Mouse (Mus musculus): ENCODE data around the gene Tfb1m.

Tfb1m gene

GRCm38 (mm10) chr17:3557331-3558311 lies at the start of gene Tfb1m:
Gene Tfb1m (minus strand): TSS chr17:3557781.
- peak; percentile 96 to 97 for DNase-seq (ENCODE audit: low spot score in 2 of 2)

DNA sequence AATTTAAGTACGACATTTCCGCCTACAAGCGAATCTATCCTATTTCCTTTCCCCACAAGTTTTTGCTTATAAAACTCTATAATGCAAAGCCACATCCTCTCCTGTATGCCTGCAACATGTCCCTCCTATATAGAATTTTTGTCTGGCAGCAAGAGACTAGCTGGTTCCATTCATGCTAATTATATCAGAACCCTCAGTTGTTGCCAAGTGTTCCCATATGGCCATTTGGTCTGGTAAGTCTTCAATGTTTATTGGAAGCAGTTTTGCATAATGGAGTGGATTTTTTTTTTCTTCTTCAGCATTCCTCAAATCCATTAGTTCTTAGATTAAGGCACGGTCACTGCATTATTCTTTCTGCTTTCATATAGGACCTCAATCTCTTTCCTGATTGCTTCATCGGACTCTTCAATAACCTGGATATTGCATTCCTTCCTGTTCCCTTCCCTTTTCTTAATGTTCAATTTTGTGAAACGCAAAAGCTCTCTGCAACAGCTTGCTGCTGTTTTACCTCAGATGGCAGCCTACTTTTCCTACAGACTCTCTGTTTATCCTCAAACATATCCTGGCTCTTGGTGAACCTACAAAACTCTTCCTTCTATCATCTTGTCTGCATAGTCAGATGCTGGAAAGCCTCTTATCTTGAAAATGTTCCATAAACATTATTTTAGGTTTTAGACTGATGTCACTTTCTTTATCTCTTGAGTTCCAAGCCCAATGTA lies 45.5 kb upstream of the Tfb1m start:
- no peak for DNase-seq (ENCODE audit: low spot score in 2 of 2)

DNA sequence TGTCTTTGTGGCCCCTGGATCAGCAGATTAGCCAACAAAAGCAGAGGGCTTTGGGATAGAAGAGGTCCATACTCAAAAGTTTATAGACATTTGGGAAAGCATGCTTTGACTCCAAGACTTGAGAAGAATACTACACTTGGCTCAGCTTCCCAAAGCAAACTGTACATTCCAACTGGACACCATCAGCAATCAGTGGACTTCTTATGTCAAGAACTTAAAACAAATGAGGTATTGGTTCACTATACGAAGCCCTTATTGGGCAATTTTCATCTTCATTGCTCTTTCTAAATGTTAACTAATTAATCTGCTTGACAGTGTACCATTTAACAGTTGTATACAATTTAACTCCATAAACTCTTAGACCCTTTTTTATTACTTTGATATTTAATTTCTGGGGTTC lies 40.8 kb upstream of the Tfb1m start:
- DNase-seq (ENCODE audit: low spot score in 2 of 2): no peak

- DNase-seq (ENCODE audit: low spot score in 2 of 2): no peak
Measured at GRCm38 (mm10) chr17:3597866-3598265, 40.3 kb upstream of the Tfb1m start.

- no peak for DNase-seq (ENCODE audit: low spot score in 2 of 2)
Measured at GRCm38 (mm10) chr17:3597130-3597529, 39.5 kb upstream of the Tfb1m start.

DNA sequence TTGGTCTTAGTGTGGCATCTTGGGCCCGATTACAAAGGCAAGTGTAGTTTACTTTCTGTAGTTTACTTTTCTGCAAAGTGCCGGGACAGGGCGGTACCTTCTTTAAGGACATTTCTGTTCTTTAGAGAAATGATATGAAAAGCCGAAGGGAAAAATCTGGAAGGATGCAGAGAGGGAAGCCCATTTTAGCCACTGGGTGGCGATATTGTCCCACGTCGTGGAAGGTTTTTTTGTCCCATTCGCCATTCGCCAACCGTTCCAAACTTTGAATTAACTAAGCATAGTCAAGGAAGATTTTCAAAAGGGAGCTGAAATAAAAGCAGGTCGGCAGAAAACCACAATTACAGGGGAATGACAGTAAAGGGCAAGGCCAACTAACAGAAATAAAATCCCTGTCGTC lies 13.3 kb upstream of the Tfb1m start:
- DNase-seq (ENCODE audit: low spot score in 2 of 2): peak; percentile 53 to 74

DNA sequence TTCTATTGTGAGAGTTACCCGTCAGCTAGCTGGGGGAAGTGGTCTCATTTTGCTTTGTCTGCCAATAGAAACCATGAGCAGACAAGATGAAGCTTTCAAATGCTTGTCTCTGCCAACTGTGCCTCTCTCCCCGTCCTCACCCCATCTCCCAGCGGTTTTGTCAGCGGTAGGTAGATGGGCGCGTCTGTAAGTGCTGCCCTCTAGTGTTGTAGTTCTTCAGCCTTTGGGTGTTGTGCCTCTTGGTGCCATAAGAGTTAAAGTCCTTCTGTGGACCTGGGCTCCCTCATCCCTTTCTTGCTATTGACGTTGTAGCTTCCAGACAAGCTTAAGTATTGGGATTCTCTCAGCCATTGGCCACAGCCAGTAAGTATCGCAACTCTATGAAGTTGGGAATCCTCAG lies 4.8 kb upstream of the Tfb1m start:
- DNase-seq (ENCODE audit: low spot score in 2 of 2): no peak

DNA sequence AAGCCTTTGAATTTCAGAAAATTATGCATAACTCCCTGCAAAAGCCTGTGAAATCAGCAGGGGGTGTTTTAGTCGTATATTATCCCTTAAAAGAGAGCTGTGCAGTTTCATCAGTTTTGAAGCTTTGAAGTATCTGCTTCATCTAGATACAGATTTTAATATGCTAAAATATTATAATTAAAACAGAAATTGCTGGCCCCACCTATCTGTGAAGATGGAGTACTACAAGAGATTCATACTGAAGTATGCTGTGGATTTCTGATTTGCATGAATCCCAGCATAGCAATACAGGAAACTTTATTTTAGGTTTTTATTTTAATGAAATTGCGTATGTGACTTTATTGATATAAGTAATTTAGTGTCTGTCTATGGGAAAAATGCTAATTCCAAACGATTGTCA lies 3.0 kb upstream of the Tfb1m start:
- DNase-seq (ENCODE audit: low spot score in 2 of 2): no peak

DNA sequence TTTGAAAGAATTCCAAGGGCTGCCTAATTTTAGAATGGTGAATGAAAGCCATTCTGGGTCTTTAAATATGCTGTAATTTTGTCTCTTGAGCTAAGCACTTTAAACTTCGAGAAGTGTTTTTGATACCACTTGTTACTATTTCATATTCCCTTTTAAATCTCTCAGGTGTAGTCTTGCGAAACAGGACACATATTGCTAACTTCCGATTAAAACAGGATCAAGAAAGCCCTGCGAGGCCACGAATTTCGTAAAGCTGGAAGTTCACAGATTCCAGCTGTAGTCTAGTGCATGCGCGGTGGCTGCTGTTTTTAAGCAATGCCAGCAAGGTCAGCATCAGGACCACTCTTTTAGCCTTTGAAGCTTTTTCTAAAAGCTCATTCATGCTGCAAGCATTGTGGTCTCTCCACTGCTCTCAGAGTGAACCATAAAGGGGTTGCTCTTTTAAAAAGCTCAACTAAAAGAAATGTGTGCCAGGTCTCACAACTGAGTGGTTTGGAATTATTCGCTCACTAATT lies 832 bp upstream of the Tfb1m start:
- no peak for DNase-seq (ENCODE audit: low spot score in 2 of 2)

- DNase-seq (ENCODE audit: low spot score in 2 of 2): no peak
Measured at GRCm38 (mm10) chr17:3556251-3556650, 1.3 kb downstream of the Tfb1m start.

- no peak for DNase-seq (ENCODE audit: low spot score in 2 of 2)
Measured at GRCm38 (mm10) chr17:3547725-3548124, 9.9 kb downstream of the Tfb1m start.

- no peak for DNase-seq (ENCODE audit: low spot score in 2 of 2)
Measured at GRCm38 (mm10) chr17:3541033-3541432, 16.5 kb downstream of the Tfb1m start.

GRCm38 (mm10) chr17:3540304-3540703 lies 17.3 kb downstream of the Tfb1m start:
- no peak for DNase-seq (ENCODE audit: low spot score in 2 of 2)

GRCm38 (mm10) chr17:3533425-3533824 lies 24.2 kb downstream of the Tfb1m start:
- no peak for DNase-seq (ENCODE audit: low spot score in 2 of 2)

- no peak for DNase-seq (ENCODE audit: low spot score in 2 of 2)
Measured at GRCm38 (mm10) chr17:3532254-3532653, 25.3 kb downstream of the Tfb1m start, which contains the start of gene Cldn20. Gene Cldn20 (plus strand): TSS chr17:3532554.

- DNase-seq (ENCODE audit: low spot score in 2 of 2): no peak
Measured at GRCm38 (mm10) chr17:3531641-3532040, 25.9 kb downstream of the Tfb1m start.

DNA sequence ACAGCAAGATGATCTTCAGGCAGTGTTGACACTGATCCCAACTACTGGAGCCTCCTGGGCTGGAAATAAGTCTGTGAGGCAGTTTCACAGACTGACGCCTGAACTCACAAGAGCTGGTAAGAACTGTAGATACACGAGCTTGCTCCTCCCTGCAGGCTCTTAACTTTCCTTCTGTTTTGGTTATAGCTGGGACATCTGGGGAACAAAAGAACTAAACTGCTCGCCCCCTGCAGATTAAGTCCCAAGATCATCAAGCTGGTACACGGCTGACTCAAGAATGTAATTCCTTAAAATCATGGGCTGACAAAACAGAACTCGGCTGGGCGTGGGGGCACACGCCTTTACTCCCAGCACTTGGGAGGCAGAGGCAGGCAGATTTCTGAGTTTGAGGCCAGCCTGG lies 27.0 kb downstream of the Tfb1m start:
- DNase-seq (ENCODE audit: low spot score in 2 of 2): no peak

- DNase-seq (ENCODE audit: low spot score in 2 of 2): no peak
Measured at GRCm38 (mm10) chr17:3529523-3529922, 28.1 kb downstream of the Tfb1m start.

- no peak for DNase-seq (ENCODE audit: low spot score in 2 of 2)
Measured at GRCm38 (mm10) chr17:3527841-3528471, 29.6 kb downstream of the Tfb1m start.

GRCm38 (mm10) chr17:3520344-3520743 lies 37.2 kb downstream of the Tfb1m start:
- peak in 1 of 2 experiments; percentile 0 for DNase-seq (ENCODE audit: low spot score in 2 of 2)

- DNase-seq (ENCODE audit: low spot score in 2 of 2): peak in 1 of 2 experiments; percentile 1
Measured at GRCm38 (mm10) chr17:3516406-3516805, 41.2 kb downstream of the Tfb1m start.

DNA sequence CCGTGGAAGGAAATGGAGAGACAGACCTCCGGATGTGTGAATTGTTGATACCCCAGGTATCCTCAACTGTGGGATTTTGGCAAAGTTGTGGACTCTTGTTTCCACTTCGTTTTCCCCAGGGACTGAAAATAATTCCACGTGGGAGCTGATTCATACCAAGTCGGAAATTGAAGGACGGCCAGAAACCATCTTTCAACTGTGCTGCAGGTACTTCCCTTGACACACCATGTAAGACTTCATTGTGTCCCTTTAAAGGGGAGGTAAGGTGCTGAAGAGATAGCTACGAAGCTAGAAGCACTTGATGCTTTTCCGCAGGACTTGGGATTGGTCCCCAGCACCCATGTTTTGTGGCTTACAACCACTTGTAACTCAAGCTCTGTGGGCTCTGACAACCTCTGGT lies 41.7 kb downstream of the Tfb1m start:
- peak in 1 of 2 experiments; percentile 1 for DNase-seq (ENCODE audit: low spot score in 2 of 2)
